Mouse (Mus musculus): Measurements from ENCODE around the gene Nrbp1. TPM values are rescaled to one million over a fixed set of nuclear protein-coding genes. Genes with fewer than 3 reads are reported as not detected.

Nrbp1 gene
- polyA plus RNA-seq, 1 experiment: 301 TPM

DNA sequence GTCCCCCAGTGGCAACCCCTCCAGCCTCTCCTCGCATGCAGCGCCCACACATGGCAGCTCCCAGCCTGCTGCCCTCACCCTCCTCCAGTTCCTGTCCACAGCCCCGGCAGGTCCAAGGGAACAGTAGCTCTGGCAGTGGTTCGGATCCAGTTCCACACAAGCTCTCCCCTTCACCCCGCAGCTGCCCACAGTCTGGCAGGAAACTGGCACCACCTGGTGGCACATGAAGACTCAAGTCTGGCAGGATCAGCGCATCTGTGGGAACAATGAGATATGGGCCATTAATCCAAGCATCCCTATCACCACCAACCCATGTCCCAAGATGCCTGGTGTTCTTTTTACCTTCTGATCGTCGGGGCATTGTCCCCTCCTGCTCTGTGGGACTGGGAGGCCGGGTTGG lies 40.8 kb upstream of the Nrbp1 start:
- peaks cover 63% of the 10 kb centered on the region for H3K36me3 ChIP-seq (ENCODE audit: control insufficient read depth, insufficient read depth, low read length)
- no peak overlapping the region for H3K4me3 ChIP-seq (ENCODE audit: control insufficient read depth, insufficient read depth, low read length)
- no peaks in the 10 kb centered on the region for H3K27me3 ChIP-seq (ENCODE audit: control insufficient read depth, insufficient read depth, low read length)
- whole genome bisulfite sequencing: 90% methylated on average over 9 of the region's 9 CpGs
- no peak overlapping the region for H3K27ac ChIP-seq (ENCODE audit: control insufficient read depth, insufficient read depth, low read length)
- DNase-seq: no peak
- H3K4me1 ChIP-seq (replicated peaks; ENCODE audit: control insufficient read depth, insufficient read depth, low read length): peaks cover 13% of the 10 kb centered on the region
- TF ChIP-seq CTCF (IDR thresholded peaks at IDR 0.05; ENCODE audit: borderline replicate concordance, control insufficient read depth, extremely low read depth, insufficient read depth, low read length, poor library complexity) (no peak), POLR2A (IDR thresholded peaks at IDR 0.05; ENCODE audit: control insufficient read depth, extremely low read depth, insufficient read depth, low read length, poor library complexity) (no peak)

GRCm38 (mm10) chr5:31200327-31200768 lies 40.3 kb upstream of the Nrbp1 start:
- DNase-seq: no peak
- peaks cover 13% of the 10 kb centered on the region for H3K4me1 ChIP-seq (replicated peaks; ENCODE audit: control insufficient read depth, insufficient read depth, low read length)
- WGBS: 93% methylated on average over 27 of the region's 27 CpGs
- no peak overlapping the region for H3K4me3 ChIP-seq (ENCODE audit: control insufficient read depth, insufficient read depth, low read length)
- peaks cover 67% of the 10 kb centered on the region for H3K36me3 ChIP-seq (ENCODE audit: control insufficient read depth, insufficient read depth, low read length)
- no peak for TF ChIP-seq CTCF (IDR thresholded peaks at IDR 0.05; ENCODE audit: borderline replicate concordance, control insufficient read depth, extremely low read depth, insufficient read depth, low read length, poor library complexity)
- TF ChIP-seq POLR2A (IDR thresholded peaks at IDR 0.05; ENCODE audit: control insufficient read depth, extremely low read depth, insufficient read depth, low read length, poor library complexity): no peak
- H3K27ac ChIP-seq (ENCODE audit: control insufficient read depth, insufficient read depth, low read length): no peak overlapping the region
- H3K27me3 ChIP-seq (ENCODE audit: control insufficient read depth, insufficient read depth, low read length): no peaks in the 10 kb centered on the region

DNA sequence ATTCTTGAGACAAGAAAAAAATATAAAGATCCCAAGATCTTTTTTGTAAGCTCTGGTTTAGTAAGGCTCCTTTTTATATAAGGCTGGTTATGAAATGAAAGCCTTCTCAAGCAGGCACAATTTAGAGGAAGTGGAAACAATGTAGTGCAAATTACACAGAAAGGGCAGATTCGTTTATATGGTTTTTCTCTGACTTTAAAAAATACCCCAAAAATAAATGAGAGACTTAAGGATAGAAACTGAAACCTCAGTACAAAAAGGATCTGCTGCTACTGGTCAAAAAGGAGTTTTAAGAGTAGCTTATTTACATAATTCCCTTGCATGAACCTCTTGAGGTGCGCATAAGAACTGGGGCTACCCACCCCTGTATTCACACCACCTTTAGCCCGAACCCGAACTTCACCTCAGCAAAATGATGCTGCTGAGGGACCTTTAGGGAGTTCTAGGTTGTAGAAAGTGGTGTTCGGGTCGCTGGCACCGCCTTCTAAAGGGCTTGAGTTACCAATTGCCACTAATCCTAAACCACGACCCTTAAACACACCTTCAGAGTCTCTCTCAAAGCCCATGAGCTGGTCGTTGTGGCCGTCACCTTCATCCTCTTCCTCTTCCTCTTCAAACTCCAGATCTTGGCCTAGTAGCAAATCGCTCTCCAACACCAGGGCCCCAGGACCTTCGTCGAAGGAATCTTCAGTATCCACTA lies 39.5 kb upstream of the Nrbp1 start:
- Histone ChIP-seq H3K36me3 (ENCODE audit: control insufficient read depth, insufficient read depth, low read length) (peaks cover 68% of the 10 kb centered on the region), H3K27ac (ENCODE audit: control insufficient read depth, insufficient read depth, low read length) (peak overlapping the region; percentile 1; the same call in 1 of the 2 replicates), H3K4me3 (ENCODE audit: control insufficient read depth, insufficient read depth, low read length) (peak overlapping the region; percentile 63), H3K4me1 (replicated peaks; ENCODE audit: control insufficient read depth, insufficient read depth, low read length) (peaks cover 13% of the 10 kb centered on the region), H3K27me3 (ENCODE audit: control insufficient read depth, insufficient read depth, low read length) (no peaks in the 10 kb centered on the region)
- TF ChIP-seq POLR2A (IDR thresholded peaks at IDR 0.05; ENCODE audit: control insufficient read depth, extremely low read depth, insufficient read depth, low read length, poor library complexity) (no peak), CTCF (IDR thresholded peaks at IDR 0.05; ENCODE audit: borderline replicate concordance, control insufficient read depth, extremely low read depth, insufficient read depth, low read length, poor library complexity) (no peak)
- 6% methylated on average over 13 of the region's 13 CpGs for WGBS
- DNase-seq: no peak

- Histone ChIP-seq H3K4me3 (ENCODE audit: control insufficient read depth, insufficient read depth, low read length) (peak within 1 kb of the TSS; percentile 63), H3K27me3 (ENCODE audit: control insufficient read depth, insufficient read depth, low read length) (no peaks in the 10 kb centered on the region), H3K27ac (ENCODE audit: control insufficient read depth, insufficient read depth, low read length) (peak within 1 kb of the TSS; percentile 26; the same call in 1 of the 2 replicates), H3K36me3 (ENCODE audit: control insufficient read depth, insufficient read depth, low read length) (peaks cover 64% of the 10 kb centered on the region), H3K4me1 (replicated peaks; ENCODE audit: control insufficient read depth, insufficient read depth, low read length) (peaks cover 13% of the 10 kb centered on the region)
- WGBS: under 1% methylated on average over 53 of the region's 53 CpGs
- TF ChIP-seq CTCF (IDR thresholded peaks at IDR 0.05; ENCODE audit: borderline replicate concordance, control insufficient read depth, extremely low read depth, insufficient read depth, low read length, poor library complexity): peak; percentile 55; the same call in 1 of the 2 replicates
- TF ChIP-seq POLR2A (IDR thresholded peaks at IDR 0.05; ENCODE audit: control insufficient read depth, extremely low read depth, insufficient read depth, low read length, poor library complexity): peak; percentile 88
- peak; percentile 93 for DNase-seq
Measured at GRCm38 (mm10) chr5:31201742-31202590, 38.7 kb upstream of the Nrbp1 start, which contains the start of gene Zfp513. Gene Zfp513, minus strand, starts transcription at chr5:31202303.

DNA sequence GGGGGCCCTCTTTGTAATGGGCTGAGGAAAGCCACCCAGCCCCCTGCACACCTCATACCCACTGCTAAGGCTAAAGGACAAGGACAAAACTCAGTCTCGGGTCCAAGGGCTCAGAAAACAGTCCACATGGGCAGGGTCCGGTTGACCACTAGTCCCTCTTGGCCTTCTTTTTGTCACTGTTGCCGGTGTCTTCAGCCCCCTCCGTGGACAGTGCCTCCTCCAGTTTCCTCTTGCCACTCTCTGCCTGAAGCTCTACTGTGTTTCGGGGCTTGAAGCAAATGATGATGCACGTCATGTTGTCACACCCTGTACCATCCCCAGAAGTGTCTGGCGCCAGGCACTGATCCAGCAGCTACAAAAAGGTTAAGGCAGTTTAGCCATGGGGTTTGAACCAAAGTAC lies 37.7 kb upstream of the Nrbp1 start:
- DNase-seq: no peak
- TF ChIP-seq CTCF (IDR thresholded peaks at IDR 0.05; ENCODE audit: borderline replicate concordance, control insufficient read depth, extremely low read depth, insufficient read depth, low read length, poor library complexity): no peak
- TF ChIP-seq POLR2A (IDR thresholded peaks at IDR 0.05; ENCODE audit: control insufficient read depth, extremely low read depth, insufficient read depth, low read length, poor library complexity): no peak
- no peaks in the 10 kb centered on the region for H3K27me3 ChIP-seq (ENCODE audit: control insufficient read depth, insufficient read depth, low read length)
- no peak overlapping the region for H3K4me3 ChIP-seq (ENCODE audit: control insufficient read depth, insufficient read depth, low read length)
- H3K4me1 ChIP-seq (replicated peaks; ENCODE audit: control insufficient read depth, insufficient read depth, low read length): peaks cover 13% of the 10 kb centered on the region
- 96% methylated on average over 7 of the region's 7 CpGs for WGBS
- no peak overlapping the region for H3K27ac ChIP-seq (ENCODE audit: control insufficient read depth, insufficient read depth, low read length)
- H3K36me3 ChIP-seq (ENCODE audit: control insufficient read depth, insufficient read depth, low read length): peaks cover 64% of the 10 kb centered on the region

DNA sequence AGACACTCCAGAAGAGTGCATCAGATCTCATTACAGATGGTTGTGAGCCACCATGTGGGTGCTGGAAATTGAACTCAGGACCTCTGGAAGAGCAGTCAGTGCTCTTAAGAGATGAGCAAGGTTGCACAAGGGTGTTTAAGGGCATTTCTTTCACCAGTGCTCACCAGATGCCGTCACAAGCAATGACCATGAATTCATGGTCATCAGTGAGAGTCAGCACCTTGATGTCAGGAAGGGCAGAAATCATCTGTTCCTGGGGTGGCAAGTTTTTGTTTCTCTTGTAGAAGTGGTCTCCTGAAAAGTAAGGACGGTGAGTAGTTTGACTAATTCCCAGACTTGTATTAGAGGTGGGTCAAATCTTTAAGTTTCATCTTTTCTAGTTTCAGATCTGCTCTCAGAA lies 36.8 kb upstream of the Nrbp1 start:
- no peaks in the 10 kb centered on the region for H3K27me3 ChIP-seq (ENCODE audit: control insufficient read depth, insufficient read depth, low read length)
- TF ChIP-seq CTCF (IDR thresholded peaks at IDR 0.05; ENCODE audit: borderline replicate concordance, control insufficient read depth, extremely low read depth, insufficient read depth, low read length, poor library complexity) (no peak), POLR2A (IDR thresholded peaks at IDR 0.05; ENCODE audit: control insufficient read depth, extremely low read depth, insufficient read depth, low read length, poor library complexity) (no peak)
- no peak for DNase-seq
- H3K4me3 ChIP-seq (ENCODE audit: control insufficient read depth, insufficient read depth, low read length): no peak overlapping the region
- H3K36me3 ChIP-seq (ENCODE audit: control insufficient read depth, insufficient read depth, low read length): peaks cover 56% of the 10 kb centered on the region
- 96% methylated on average over 2 of the region's 2 CpGs for WGBS
- no peak overlapping the region for H3K27ac ChIP-seq (ENCODE audit: control insufficient read depth, insufficient read depth, low read length)
- H3K4me1 ChIP-seq (replicated peaks; ENCODE audit: control insufficient read depth, insufficient read depth, low read length): peaks cover 13% of the 10 kb centered on the region

Data from thymus, adult 2 months (tissue).